Mouse (Mus musculus): ENCODE measurements around the gene Camp.

- TF ChIP-seq CTCF (IDR thresholded peaks at IDR 0.05; ENCODE audit: low read depth) = no peak
- no peak for TF ChIP-seq EP300 (IDR thresholded peaks at IDR 0.05; ENCODE audit: low read depth)
Observed at GRCm38 (mm10) chr9:109806260-109806659, 43.2 kb downstream of the Camp start.
